Mouse (Mus musculus) sigmoid colon, adult 10 weeks (tissue): ENCODE measurements around the gene Aco1. TPM values are rescaled to one million over a fixed set of nuclear protein-coding genes. Genes with fewer than 3 reads are reported as not detected.

Experiments
- polyA plus RNA-seq: library from polyadenylated mRNA; stranded (reverse); fragments of 350-450 nt; fragmentation: Illumina TruSeq; extraction: RNeasy Lipid Tissue Mini Kit (QIAGEN cat#74804); gene quantifications from one replicate; pipeline ENCODE4 v1.2.3, GENCODE M21; 2014; ENCODE audit warnings: low read depth, low replicate concordance

Aco1 gene
- polyA plus RNA-seq = 44.9 TPM

GRCm38 (mm10) chr4:40142743-40143532, at the start of gene Aco1:
Gene Aco1, plus strand, starts transcription at chr4:40143081.

GRCm38 (mm10) chr4:40239409-40240271, 96.8 kb downstream of the Aco1 start, which contains the start of gene Ddx58:
Gene Ddx58, minus strand, starts transcription at chr4:40239828.

Other genes with a start within 250 kb of the Aco1 start
- 40.4 TPM for gene Ddx58, start 96.7 kb downstream of the Aco1 start, polyA plus RNA-seq
- gene Smim27, start 126.5 kb downstream of the Aco1 start, polyA plus RNA-seq = 18.3 TPM
- gene Topors, start 126.8 kb downstream of the Aco1 start, polyA plus RNA-seq = 51.4 TPM
- 229 TPM for gene Ndufb6, start 136.3 kb downstream of the Aco1 start, polyA plus RNA-seq